In the genomic region with DNA sequence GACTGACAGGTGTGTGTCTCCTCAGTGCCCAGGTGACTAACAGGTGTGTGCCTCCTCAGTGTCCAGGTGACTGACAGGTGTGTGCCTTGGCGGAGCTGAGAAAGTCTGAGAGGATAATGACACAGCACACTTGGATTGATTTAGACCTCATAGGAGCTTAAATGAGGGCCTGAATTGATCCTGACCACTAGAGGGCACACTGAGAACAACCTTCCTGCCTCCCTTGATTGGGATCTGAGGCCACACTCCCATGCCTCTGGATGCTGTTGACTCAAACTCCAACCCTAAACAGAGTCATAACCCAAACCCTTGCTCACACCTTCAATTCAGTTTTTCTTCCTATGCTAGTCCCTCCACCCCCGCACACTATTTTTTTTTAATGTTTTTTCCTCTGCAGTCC, we compare ENCODE assay signal across 9 mouse cellular contexts. TPM values are rescaled to one million over a fixed set of nuclear protein-coding genes. Genes with fewer than 3 reads are reported as not detected.
DNase-seq lines count a peak whose midpoint lies in the region; ATAC-seq and TF ChIP-seq lines count a peak whose summit lies in the region.
"Had no signal": no experiment of that assay in that cellular context is flagged by ENCODE, and none has a peak within 500 bp of the region (broad histone marks: within the 10 kb centered on the region; RNA-seq: fewer than 3 reads in every experiment).

No protein-coding gene starts in this region.

- peak; percentile 40; the same call in 1 of the 2 replicates for ATAC-seq in neutrophil, adult 5-6 weeks (ENCODE audit: extremely low read depth, insufficient number of reproducible peaks, low FRiP score, poor library complexity, severe bottlenecking)

- peak; percentile 70 for TF ChIP-seq CTCF in left cerebral cortex, adult 2 months (IDR thresholded peaks at IDR 0.05)

- peak; percentile 63 to 89 for DNase-seq in adrenal gland, adult (ENCODE audit: inconsistent age in 2 of 2, low spot score in 1 of 2)
- DNase-seq in adrenal gland, postnatal 4 days (ENCODE audit: low spot score in 2 of 2): no peak
- no peak for DNase-seq in left cerebral cortex, adult 2 months (ENCODE audit: extremely low spot score in 1 of 2, low spot score in 2 of 2)
- DNase-seq in left cerebral cortex, postnatal 10 days (ENCODE audit: extremely low spot score in 1 of 2, low spot score in 2 of 2): no peak
- peak; percentile 77 for DNase-seq in adrenal gland, postnatal 14 days
- peak; percentile 85 for DNase-seq in kidney, adult 9 months
- DNase-seq in spleen, adult 12 weeks (ENCODE audit: low spot score): no peak

- H3K27ac ChIP-seq in left cerebral cortex, adult 2 months: no peak overlapping the region

- no peak overlapping the region for H3K4me3 ChIP-seq in left cerebral cortex, adult 2 months
- H3K4me3 ChIP-seq: megakaryocyte, embryonic 14.5 days had no signal

- intact Hi-C loops in left cerebral cortex, adult 2 months (cut with DNase I): loop anchor here (5.0 kb wide), 1 partner anchor 157 kb away; no protein-coding TSS in a partner anchor
- intact Hi-C loops in left cerebral cortex, postnatal 10 days (cut with DNase I): no loop called here

RNA-seq across cellular contexts. Expression of gene Cblc, which starts 4.2 kb away (rescaled TPM):
- 1 to 10 TPM in 1 of 2 experiments, under 1 TPM in 1; 0.68 to 1.0 TPM for total RNA-seq in adrenal gland, postnatal 4 days (2021)
- total RNA-seq in left cerebral cortex, adult 2 months (2021): not detected
- not detected for total RNA-seq in left cerebral cortex, postnatal 10 days (2021)
- total RNA-seq in adrenal gland, postnatal 14 days (2021): 1.4 TPM in 1 of 2 replicates, not detected in the other
- total RNA-seq in neutrophil, adult 5-6 weeks (2017): 1.4 and 3.6 TPM in 2 replicates

RNA-seq across cellular contexts. Expression of gene Bcl3, which starts 21.8 kb away (rescaled TPM):
- total RNA-seq in adrenal gland, postnatal 4 days (2021): 10 to 100 TPM in 1 of 2 experiments, 1 to 10 TPM in 1; 9.6 to 11.5 TPM
- total RNA-seq in left cerebral cortex, adult 2 months (2021): under 1 TPM; 0.56 to 0.77 TPM
- total RNA-seq in left cerebral cortex, postnatal 10 days (2021): 1 to 10 TPM in 1 of 2 experiments, not detected in 1; 1.0 TPM
- total RNA-seq in adrenal gland, postnatal 14 days (2021): 26.6 and 36.9 TPM in 2 replicates
- total RNA-seq in neutrophil, adult 5-6 weeks (2017): 59.9 and 60.2 TPM in 2 replicates

RNA-seq across cellular contexts. Expression of gene Bcam, which starts 29.9 kb away (rescaled TPM):
- 10 to 100 TPM; 59.8 to 84.7 TPM for total RNA-seq in adrenal gland, postnatal 4 days (2021)
- 10 to 100 TPM; 12.2 to 15.1 TPM for total RNA-seq in left cerebral cortex, adult 2 months (2021)
- 10 to 100 TPM; 10.3 to 10.9 TPM for total RNA-seq in left cerebral cortex, postnatal 10 days (2021)
- 59.8 and 70.8 TPM in 2 replicates for total RNA-seq in adrenal gland, postnatal 14 days (2021)
- total RNA-seq in neutrophil, adult 5-6 weeks (2017): not detected in 2 replicates

RNA-seq across cellular contexts. Expression of gene Nectin2, which starts 50.5 kb away (rescaled TPM):
- 10 to 100 TPM; 72.0 to 80.6 TPM for total RNA-seq in adrenal gland, postnatal 4 days (2021)
- 1 to 10 TPM; 7.9 to 8.2 TPM for total RNA-seq in left cerebral cortex, adult 2 months (2021)
- total RNA-seq in left cerebral cortex, postnatal 10 days (2021): 10 to 100 TPM; 18.9 to 22.0 TPM
- total RNA-seq in adrenal gland, postnatal 14 days (2021): 90.1 and 94.7 TPM in 2 replicates
- 0.23 TPM in 1 of 2 replicates, not detected in the other for total RNA-seq in neutrophil, adult 5-6 weeks (2017)

RNA-seq across cellular contexts. Expression of gene Gm19345, which starts 51.0 kb away (rescaled TPM):
- total RNA-seq in adrenal gland, postnatal 4 days (2021): not detected
- 1 to 10 TPM; 1.7 to 2.2 TPM for total RNA-seq in left cerebral cortex, adult 2 months (2021)
- total RNA-seq in left cerebral cortex, postnatal 10 days (2021): 1 to 10 TPM; 6.3 to 6.7 TPM
- 0.59 TPM in 1 of 2 replicates, not detected in the other for total RNA-seq in adrenal gland, postnatal 14 days (2021)
- total RNA-seq in neutrophil, adult 5-6 weeks (2017): 1.6 TPM in 1 of 2 replicates, not detected in the other

Comparison
In these comparisons a context has a peak if more than half of its experiments do, and no peak if none do; other contexts are left out.
1. DNase-seq: peak in adrenal gland, adult (2 of 2), adrenal gland, postnatal 14 days (single experiment) and kidney, adult 9 months (single experiment); none in adrenal gland, postnatal 4 days (0 of 2), left cerebral cortex, adult 2 months (0 of 2), left cerebral cortex, postnatal 10 days (0 of 2) and spleen, adult 12 weeks (single experiment).
2. RNA of gene Bcl3, which starts 21.8 kb away (total RNA-seq): 59.9 to 60.2 TPM in neutrophil, adult 5-6 weeks, 26.6 to 36.9 TPM in adrenal gland, postnatal 14 days and 9.6 to 11.5 TPM in adrenal gland, postnatal 4 days; 1.0 TPM in left cerebral cortex, postnatal 10 days and 0.56 to 0.77 TPM in left cerebral cortex, adult 2 months; every median in the first group is over 4 times any median in the second.
3. RNA of gene Bcam, which starts 29.9 kb away (total RNA-seq): 59.8 to 84.7 TPM in adrenal gland, postnatal 4 days, 59.8 to 70.8 TPM in adrenal gland, postnatal 14 days, 12.2 to 15.1 TPM in left cerebral cortex, adult 2 months and 10.3 to 10.9 TPM in left cerebral cortex, postnatal 10 days; not detected in neutrophil, adult 5-6 weeks; every median in the first group is over 10 times any median in the second.